Mouse (Mus musculus) lung, postnatal 0 days (tissue): ENCODE data around the gene Prrc2a.

Experiments used
- CTCF ChIP-seq: IDR thresholded peaks from 2 replicates; pipeline ENCODE4 v1.5.1; 2016; ENCODE audit warnings: antibody characterized with exemption, mild to moderate bottlenecking
- EP300 ChIP-seq: IDR thresholded peaks from 2 replicates; pipeline ENCODE4 v1.6.1; 2016; ENCODE audit warnings: antibody characterized with exemption, mild to moderate bottlenecking, control low read depth

DNA sequence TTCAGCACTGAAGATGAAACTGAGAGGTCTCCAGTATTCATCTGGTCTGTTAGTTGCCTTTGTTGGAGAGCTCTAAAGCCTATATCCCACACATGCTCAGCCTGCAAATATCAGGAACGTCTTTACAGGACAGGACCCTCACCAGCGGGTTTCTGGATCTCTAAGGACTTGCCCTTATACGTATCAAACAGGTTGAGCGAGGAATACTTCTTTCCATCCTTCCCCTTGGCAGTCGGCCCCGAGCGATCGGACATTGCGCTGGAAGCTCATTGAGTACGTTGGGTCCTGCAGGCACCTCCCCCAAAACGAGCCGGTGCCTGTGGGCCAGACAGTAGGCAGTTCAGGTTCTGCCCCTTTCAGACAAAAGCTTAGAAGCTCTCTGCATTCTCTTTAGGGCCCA lies 2.0 kb downstream of the Prrc2a start:
- TF ChIP-seq CTCF: no peak
- TF ChIP-seq EP300: no peak
